Mouse (Mus musculus): Measurements from ENCODE around the gene Exoc8. TPM values are rescaled to one million over a fixed set of nuclear protein-coding genes. Genes with fewer than 3 reads are reported as not detected.

The Exoc8 gene
- polyA plus RNA-seq, 1 experiment from 2014 or later = 8.8 TPM

GRCm38 (mm10) chr8:124911938-124912872, 14.7 kb upstream of the Exoc8 start:
- no peak overlapping the region for H3K27ac ChIP-seq (ENCODE audit: low read length)
- no peak overlapping the region for H3K9ac ChIP-seq (ENCODE audit: low read length)
- peaks cover 42% of the 10 kb centered on the region for H3K36me3 ChIP-seq (ENCODE audit: control insufficient read depth, insufficient read depth, low read length)
- no peaks in the 10 kb centered on the region for H3K4me1 ChIP-seq (replicated peaks; ENCODE audit: control insufficient read depth, insufficient read depth, low read length)
- H3K27me3 ChIP-seq (ENCODE audit: control insufficient read depth, insufficient read depth, low read depth, low read length) = no peaks in the 10 kb centered on the region
- H3K4me3 ChIP-seq (ENCODE audit: low read length) = no peak overlapping the region
- no peak overlapping the region for H3K4me2 ChIP-seq (ENCODE audit: low read depth, low read length)
- no peaks in the 10 kb centered on the region for H3K9me3 ChIP-seq (ENCODE audit: control insufficient read depth, low read length)
- ATAC-seq (ENCODE audit: low read depth) = no peak
- WGBS = 80% methylated on average over 17 of the region's 17 CpGs

GRCm38 (mm10) chr8:124910349-124910748, 12.8 kb upstream of the Exoc8 start:
- H3K4me3 ChIP-seq (ENCODE audit: low read length) = no peak overlapping the region
- H3K9me3 ChIP-seq (ENCODE audit: control insufficient read depth, low read length) = no peaks in the 10 kb centered on the region
- no peaks in the 10 kb centered on the region for H3K27me3 ChIP-seq (ENCODE audit: control insufficient read depth, insufficient read depth, low read depth, low read length)
- H3K4me1 ChIP-seq (replicated peaks; ENCODE audit: control insufficient read depth, insufficient read depth, low read length) = no peaks in the 10 kb centered on the region
- no peak overlapping the region for H3K9ac ChIP-seq (ENCODE audit: low read length)
- H3K4me2 ChIP-seq (ENCODE audit: low read depth, low read length) = no peak overlapping the region
- H3K36me3 ChIP-seq (ENCODE audit: control insufficient read depth, insufficient read depth, low read length) = peaks cover 50% of the 10 kb centered on the region
- ATAC-seq (ENCODE audit: low read depth) = no peak
- no peak overlapping the region for H3K27ac ChIP-seq (ENCODE audit: low read length)
- 78% methylated on average over 10 of the region's 10 CpGs for WGBS

GRCm38 (mm10) chr8:124909936-124910335, 12.4 kb upstream of the Exoc8 start:
- H3K4me3 ChIP-seq (ENCODE audit: low read length) = no peak overlapping the region
- ATAC-seq (ENCODE audit: low read depth) = no peak
- no peaks in the 10 kb centered on the region for H3K9me3 ChIP-seq (ENCODE audit: control insufficient read depth, low read length)
- peaks cover 48% of the 10 kb centered on the region for H3K36me3 ChIP-seq (ENCODE audit: control insufficient read depth, insufficient read depth, low read length)
- no peaks in the 10 kb centered on the region for H3K4me1 ChIP-seq (replicated peaks; ENCODE audit: control insufficient read depth, insufficient read depth, low read length)
- no peak overlapping the region for H3K4me2 ChIP-seq (ENCODE audit: low read depth, low read length)
- H3K27me3 ChIP-seq (ENCODE audit: control insufficient read depth, insufficient read depth, low read depth, low read length) = no peaks in the 10 kb centered on the region
- no peak overlapping the region for H3K27ac ChIP-seq (ENCODE audit: low read length)
- no peak overlapping the region for H3K9ac ChIP-seq (ENCODE audit: low read length)
- 89% methylated on average over 16 of the region's 16 CpGs for WGBS

GRCm38 (mm10) chr8:124905482-124905881, 8.0 kb upstream of the Exoc8 start:
- 87% methylated on average over 2 of the region's 2 CpGs for WGBS
- Histone ChIP-seq H3K4me1 (replicated peaks; ENCODE audit: control insufficient read depth, insufficient read depth, low read length) (no peaks in the 10 kb centered on the region), H3K4me3 (ENCODE audit: low read length) (no peak overlapping the region), H3K36me3 (ENCODE audit: control insufficient read depth, insufficient read depth, low read length) (peaks cover 48% of the 10 kb centered on the region), H3K9ac (ENCODE audit: low read length) (no peak overlapping the region), H3K9me3 (ENCODE audit: control insufficient read depth, low read length) (no peaks in the 10 kb centered on the region), H3K4me2 (ENCODE audit: low read depth, low read length) (no peak overlapping the region), H3K27ac (ENCODE audit: low read length) (no peak overlapping the region), H3K27me3 (ENCODE audit: control insufficient read depth, insufficient read depth, low read depth, low read length) (no peaks in the 10 kb centered on the region)
- ATAC-seq (ENCODE audit: low read depth) = no peak

- Histone ChIP-seq H3K27ac (ENCODE audit: low read length) (no peak overlapping the region), H3K4me2 (ENCODE audit: low read depth, low read length) (no peak overlapping the region), H3K9me3 (ENCODE audit: control insufficient read depth, low read length) (no peaks in the 10 kb centered on the region), H3K9ac (ENCODE audit: low read length) (no peak overlapping the region), H3K4me1 (replicated peaks; ENCODE audit: control insufficient read depth, insufficient read depth, low read length) (peaks cover 7% of the 10 kb centered on the region), H3K36me3 (ENCODE audit: control insufficient read depth, insufficient read depth, low read length) (peaks cover 40% of the 10 kb centered on the region), H3K4me3 (ENCODE audit: low read length) (no peak overlapping the region), H3K27me3 (ENCODE audit: control insufficient read depth, insufficient read depth, low read depth, low read length) (no peaks in the 10 kb centered on the region)
- no peak for ATAC-seq (ENCODE audit: low read depth)
- 90% methylated on average over 15 of the region's 15 CpGs for WGBS
Measured at GRCm38 (mm10) chr8:124903198-124903597, 5.7 kb upstream of the Exoc8 start.

GRCm38 (mm10) chr8:124898251-124898905, 873 bp upstream of the Exoc8 start:
- H3K4me1 ChIP-seq (replicated peaks; ENCODE audit: control insufficient read depth, insufficient read depth, low read length) = peaks cover 24% of the 10 kb centered on the region
- no peaks in the 10 kb centered on the region for H3K9me3 ChIP-seq (ENCODE audit: control insufficient read depth, low read length)
- H3K4me3 ChIP-seq (ENCODE audit: low read length) = peak overlapping the region; percentile 95
- no peak overlapping the region for H3K27ac ChIP-seq (ENCODE audit: low read length)
- H3K4me2 ChIP-seq (ENCODE audit: low read depth, low read length) = peak overlapping the region; percentile 89
- peak overlapping the region; percentile 89 for H3K9ac ChIP-seq (ENCODE audit: low read length)
- no peak for ATAC-seq (ENCODE audit: low read depth)
- peaks cover 35% of the 10 kb centered on the region for H3K36me3 ChIP-seq (ENCODE audit: control insufficient read depth, insufficient read depth, low read length)
- H3K27me3 ChIP-seq (ENCODE audit: control insufficient read depth, insufficient read depth, low read depth, low read length) = no peaks in the 10 kb centered on the region
- WGBS = 3% methylated on average over 31 of the region's 31 CpGs

- 1% methylated on average over 57 of the region's 60 CpGs for WGBS
- peak overlapping the region; percentile 85 for H3K9ac ChIP-seq (ENCODE audit: low read length)
- H3K27ac ChIP-seq (ENCODE audit: low read length) = peak overlapping the region; percentile 86
- H3K4me2 ChIP-seq (ENCODE audit: low read depth, low read length) = peak overlapping the region; percentile 87
- ATAC-seq (ENCODE audit: low read depth) = peak; percentile 64
- H3K27me3 ChIP-seq (ENCODE audit: control insufficient read depth, insufficient read depth, low read depth, low read length) = no peaks in the 10 kb centered on the region
- H3K9me3 ChIP-seq (ENCODE audit: control insufficient read depth, low read length) = no peaks in the 10 kb centered on the region
- peaks cover 25% of the 10 kb centered on the region for H3K36me3 ChIP-seq (ENCODE audit: control insufficient read depth, insufficient read depth, low read length)
- peaks cover 24% of the 10 kb centered on the region for H3K4me1 ChIP-seq (replicated peaks; ENCODE audit: control insufficient read depth, insufficient read depth, low read length)
- peak overlapping the region; percentile 95 for H3K4me3 ChIP-seq (ENCODE audit: low read length)
Measured at GRCm38 (mm10) chr8:124896632-124897385, 696 bp downstream of the Exoc8 start.

- Histone ChIP-seq H3K27ac (ENCODE audit: low read length) (peak overlapping the region; percentile 84), H3K9me3 (ENCODE audit: control insufficient read depth, low read length) (no peaks in the 10 kb centered on the region), H3K9ac (ENCODE audit: low read length) (peak overlapping the region; percentile 85), H3K27me3 (ENCODE audit: control insufficient read depth, insufficient read depth, low read depth, low read length) (no peaks in the 10 kb centered on the region), H3K4me2 (ENCODE audit: low read depth, low read length) (peak overlapping the region; percentile 87), H3K36me3 (ENCODE audit: control insufficient read depth, insufficient read depth, low read length) (peaks cover 22% of the 10 kb centered on the region), H3K4me1 (replicated peaks; ENCODE audit: control insufficient read depth, insufficient read depth, low read length) (peaks cover 24% of the 10 kb centered on the region), H3K4me3 (ENCODE audit: low read length) (peak overlapping the region; percentile 95)
- WGBS = 56% methylated on average over 26 of the region's 26 CpGs
- peak; percentile 49 for ATAC-seq (ENCODE audit: low read depth)
Measured at GRCm38 (mm10) chr8:124896010-124896631, 1.4 kb downstream of the Exoc8 start.
